ENCODE assay signal across 19 mouse cellular contexts in the genomic region with DNA sequence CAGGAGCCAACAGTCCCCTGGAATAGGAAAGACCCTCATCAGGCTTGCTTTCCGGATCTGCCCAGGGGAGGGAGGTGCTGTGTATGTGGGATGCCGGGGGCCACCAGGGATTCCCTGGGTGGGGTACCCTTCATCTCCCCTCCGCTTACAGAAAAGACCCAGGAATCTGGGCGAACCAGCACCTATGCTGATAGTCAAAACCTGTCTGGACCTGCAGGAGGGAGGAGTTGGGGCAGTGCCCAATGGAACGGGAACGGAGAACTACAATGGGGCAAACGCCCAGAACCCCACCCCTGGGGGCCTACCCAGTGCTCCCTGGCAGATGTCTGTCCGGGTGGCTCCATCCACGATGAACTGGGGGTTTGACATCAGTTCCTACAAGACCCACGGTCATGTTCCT. TPM values are rescaled to one million over a fixed set of nuclear protein-coding genes. Genes with fewer than 3 reads are reported as not detected.
A peak's percentile ranks its signal among the peaks of the same experiment; 100 is the strongest.
DNase-seq lines count a peak whose midpoint lies in the region; ATAC-seq and TF ChIP-seq lines count a peak whose summit lies in the region.
"Had no signal": no experiment of that assay in that cellular context is flagged by ENCODE, and none has a peak within 500 bp of the region (broad histone marks: within the 10 kb centered on the region; RNA-seq: fewer than 3 reads in every experiment).

No protein-coding gene starts in this region.

- H3K4me2 ChIP-seq in liver, embryonic 12.5 days, result peak overlapping the region; percentile 95
- peak overlapping the region; percentile 92 for H3K4me2 ChIP-seq in stomach, postnatal 0 days (replicated peaks; ENCODE audit: low read depth)
- H3K4me2 ChIP-seq in hindbrain, embryonic 11.5 days (replicated peaks; ENCODE audit: low read depth, low read length), result no peak overlapping the region

- no peaks in the 10 kb centered on the region for H3K27me3 ChIP-seq in kidney, adult 2 months (replicated peaks; ENCODE audit: control insufficient read depth, insufficient read depth, low read length)
- no peaks in the 10 kb centered on the region for H3K27me3 ChIP-seq in liver, embryonic 12.5 days (replicated peaks)
- no peaks in the 10 kb centered on the region for H3K27me3 ChIP-seq in stomach, postnatal 0 days (ENCODE audit: control insufficient read depth, insufficient read depth, low read length)
- H3K27me3 ChIP-seq in hindbrain, embryonic 11.5 days (ENCODE audit: control insufficient read depth, insufficient read depth, low read length), result peaks cover 15% of the 10 kb centered on the region

- H3K4me3 ChIP-seq in kidney, adult 2 months (ENCODE audit: insufficient read depth, low read depth, low read length), result no peak overlapping the region
- H3K4me3 ChIP-seq in liver, embryonic 12.5 days, result peak overlapping the region; percentile 78
- no peak overlapping the region for H3K4me3 ChIP-seq in stomach, postnatal 0 days (ENCODE audit: low read depth, low read length)
- H3K4me3 ChIP-seq in hindbrain, embryonic 11.5 days (ENCODE audit: low read depth, low read length), result no peak overlapping the region
- H3K4me3 ChIP-seq: neural tube, embryonic 15.5 days had no signal

- no peak for TF ChIP-seq CTCF in kidney, adult 2 months (conservative IDR thresholded peaks at IDR 0.05; ENCODE audit: insufficient read depth, insufficient read length, low read depth, low read length)
- no peak for TF ChIP-seq CTCF in stomach, postnatal 0 days (IDR thresholded peaks at IDR 0.05; ENCODE audit: low read depth)

- H3K4me1 ChIP-seq in kidney, adult 2 months (ENCODE audit: control insufficient read depth, insufficient read depth, low read length), result peaks cover 5% of the 10 kb centered on the region; the same call in 1 of the 2 replicates
- H3K4me1 ChIP-seq in liver, embryonic 12.5 days, result peaks cover 76% of the 10 kb centered on the region
- no peaks in the 10 kb centered on the region for H3K4me1 ChIP-seq in stomach, postnatal 0 days (replicated peaks; ENCODE audit: control insufficient read depth, insufficient read depth)
- peaks cover 4% of the 10 kb centered on the region; the same call in 1 of the 2 replicates for H3K4me1 ChIP-seq in hindbrain, embryonic 11.5 days (replicated peaks; ENCODE audit: control insufficient read depth, insufficient read depth, low read length)

- no peaks in the 10 kb centered on the region for H3K9me3 ChIP-seq in liver, embryonic 12.5 days (replicated peaks)
- H3K9me3 ChIP-seq in stomach, postnatal 0 days (ENCODE audit: control insufficient read depth, low read length), result no peaks in the 10 kb centered on the region
- no peaks in the 10 kb centered on the region for H3K9me3 ChIP-seq in hindbrain, embryonic 11.5 days (ENCODE audit: control insufficient read depth, low read length)
- H3K9me3 ChIP-seq: neural tube, embryonic 15.5 days had no signal

- TF ChIP-seq EP300 in stomach, postnatal 0 days (optimal IDR thresholded peaks at IDR 0.05), result no peak

- peak overlapping the region; percentile 9; the same call in 1 of the 2 replicates for H3K27ac ChIP-seq in kidney, adult 2 months (ENCODE audit: insufficient read depth, low read depth, low read length)
- H3K27ac ChIP-seq in liver, embryonic 12.5 days, result peak overlapping the region; percentile 93
- H3K27ac ChIP-seq in stomach, postnatal 0 days (replicated peaks), result no peak overlapping the region
- no peak overlapping the region for H3K27ac ChIP-seq in hindbrain, embryonic 11.5 days (ENCODE audit: low read depth, low read length)
- H3K27ac ChIP-seq: neural tube, embryonic 15.5 days had no signal

- peak overlapping the region; percentile 87 for H3K9ac ChIP-seq in liver, embryonic 12.5 days
- no peak overlapping the region for H3K9ac ChIP-seq in stomach, postnatal 0 days (ENCODE audit: low read length)
- H3K9ac ChIP-seq in hindbrain, embryonic 11.5 days (ENCODE audit: low read depth, low read length), result no peak overlapping the region
- H3K9ac ChIP-seq: neural tube, embryonic 15.5 days had no signal

- DNase-seq in cerebellum, adult 11 months, result peak; percentile 13
- no peak for DNase-seq in cerebellum, postnatal 4 days (ENCODE audit: low spot score in 2 of 2)
- no peak for DNase-seq in kidney, adult 2 months
- DNase-seq in kidney, adult 9 months, result no peak
- no peak for DNase-seq in stomach, postnatal 0 days (ENCODE audit: low spot score)
- DNase-seq in hindbrain, embryonic 11.5 days (ENCODE audit: low spot score), result no peak
- DNase-seq: adrenal gland, postnatal 14 days; heart, postnatal 14 days; layer of hippocampus, postnatal 36 days; lung, adult 2 months; right cerebral cortex, adult 18-20 months; thymus, postnatal 25 days had no signal

- no peaks in the 10 kb centered on the region for H3K36me3 ChIP-seq in kidney, adult 2 months (ENCODE audit: control insufficient read depth, insufficient read depth, low read length)
- peaks cover 51% of the 10 kb centered on the region for H3K36me3 ChIP-seq in liver, embryonic 12.5 days
- no peaks in the 10 kb centered on the region; the same call in 1 of the 2 replicates for H3K36me3 ChIP-seq in stomach, postnatal 0 days (ENCODE audit: control insufficient read depth, insufficient read depth, low read length)
- no peaks in the 10 kb centered on the region for H3K36me3 ChIP-seq in hindbrain, embryonic 11.5 days (ENCODE audit: control insufficient read depth, insufficient read depth, low read length)
- H3K36me3 ChIP-seq: neural tube, embryonic 15.5 days had no signal

- no peak for TF ChIP-seq POLR2A in kidney, adult 2 months (IDR thresholded peaks at IDR 0.05; ENCODE audit: low read depth, low read length)

- no peak for ATAC-seq in liver, embryonic 12.5 days
- no peak for ATAC-seq in stomach, postnatal 0 days (ENCODE audit: low FRiP score, low TSS enrichment)
- ATAC-seq in erythroid progenitor cell, adult 5-6 weeks (replicated peaks; ENCODE audit: low FRiP score, poor library complexity, severe bottlenecking), result no peak
- ATAC-seq in hindbrain, embryonic 11.5 days (ENCODE audit: low FRiP score), result no peak
- ATAC-seq: forebrain, embryonic 14.5 days; midbrain, embryonic 16.5 days had no signal

- 81% methylated on average over 10 of the region's 10 CpGs for WGBS in kidney, adult 2 months
- 79% methylated on average over 10 of the region's 10 CpGs for WGBS in liver, embryonic 12.5 days (ENCODE audit: insufficient replicate concordance)
- WGBS in stomach, postnatal 0 days, result 76% methylated on average over 10 of the region's 10 CpGs
- WGBS in hindbrain, embryonic 11.5 days, result 90% methylated on average over 10 of the region's 10 CpGs

RNA-seq across cellular contexts. Expression of a gene that starts 2.0 kb away (rescaled TPM):
- 36.0 and 38.0 TPM in 2 replicates for polyA plus RNA-seq in kidney, adult 2 months (2012; rRNA removed)
- polyA plus RNA-seq in liver, embryonic 12.5 days (2016; fragmentation: Nextera tagmentation; extraction: Ambion mirVana), result 37.7 and 38.5 TPM in 2 replicates
- 21.2 and 21.4 TPM in 2 replicates for polyA plus RNA-seq in stomach, postnatal 0 days (2015; fragmentation: Nextera tagmentation; extraction: Ambion mirVana)
- 38.1 and 49.7 TPM in 2 replicates for total RNA-seq in erythroid progenitor cell, adult 5-6 weeks (2015; ENCODE audit: low replicate concordance)
- 63.8 and 64.3 TPM in 2 replicates for total RNA-seq in erythroid progenitor cell, adult 5-6 weeks (2017; ENCODE audit: low replicate concordance)
- 3.8 and 4.2 TPM in 2 replicates for polyA plus RNA-seq in hindbrain, embryonic 11.5 days (2014; fragmentation: Nextera tagmentation; extraction: Ambion mirVana)

RNA-seq across cellular contexts. Expression of a gene that starts 27.7 kb away (rescaled TPM):
- polyA plus RNA-seq in kidney, adult 2 months (2012; rRNA removed), result not detected in 2 replicates
- not detected in 2 replicates for polyA plus RNA-seq in liver, embryonic 12.5 days (2016; fragmentation: Nextera tagmentation; extraction: Ambion mirVana)
- polyA plus RNA-seq in stomach, postnatal 0 days (2015; fragmentation: Nextera tagmentation; extraction: Ambion mirVana), result not detected in 2 replicates
- total RNA-seq in erythroid progenitor cell, adult 5-6 weeks (2015; ENCODE audit: low replicate concordance), result not detected in 2 replicates
- not detected in 2 replicates for total RNA-seq in erythroid progenitor cell, adult 5-6 weeks (2017; ENCODE audit: low replicate concordance)
- polyA plus RNA-seq in hindbrain, embryonic 11.5 days (2014; fragmentation: Nextera tagmentation; extraction: Ambion mirVana), result not detected in 2 replicates
- total RNA-seq: adrenal gland, postnatal 14 days; heart, postnatal 14 days; layer of hippocampus, postnatal 36 days; megakaryocyte progenitor cell, adult 5-6 weeks had no signal
- polyA plus RNA-seq: forebrain, embryonic 14.5 days; gonadal fat pad, adult 2 months; lung, adult 2 months; midbrain, embryonic 16.5 days; neural tube, embryonic 15.5 days had no signal

RNA-seq across cellular contexts. Expression of a gene that starts 32.7 kb away (rescaled TPM):
- polyA plus RNA-seq in kidney, adult 2 months (2012; rRNA removed), result 31.5 and 32.8 TPM in 2 replicates
- 17.4 and 19.4 TPM in 2 replicates for polyA plus RNA-seq in liver, embryonic 12.5 days (2016; fragmentation: Nextera tagmentation; extraction: Ambion mirVana)
- polyA plus RNA-seq in stomach, postnatal 0 days (2015; fragmentation: Nextera tagmentation; extraction: Ambion mirVana), result 18.5 and 21.1 TPM in 2 replicates
- 29.3 and 45.8 TPM in 2 replicates for total RNA-seq in erythroid progenitor cell, adult 5-6 weeks (2015; ENCODE audit: low replicate concordance)
- total RNA-seq in erythroid progenitor cell, adult 5-6 weeks (2017; ENCODE audit: low replicate concordance), result 16.8 and 20.8 TPM in 2 replicates
- 23.9 and 27.1 TPM in 2 replicates for polyA plus RNA-seq in hindbrain, embryonic 11.5 days (2014; fragmentation: Nextera tagmentation; extraction: Ambion mirVana)

RNA-seq across cellular contexts. Expression of a gene that starts 43.9 kb away (rescaled TPM):
- 32.0 and 37.3 TPM in 2 replicates for polyA plus RNA-seq in kidney, adult 2 months (2012; rRNA removed)
- 58.0 and 62.7 TPM in 2 replicates for polyA plus RNA-seq in liver, embryonic 12.5 days (2016; fragmentation: Nextera tagmentation; extraction: Ambion mirVana)
- 35.0 and 36.6 TPM in 2 replicates for polyA plus RNA-seq in stomach, postnatal 0 days (2015; fragmentation: Nextera tagmentation; extraction: Ambion mirVana)
- 27.2 and 31.4 TPM in 2 replicates for total RNA-seq in erythroid progenitor cell, adult 5-6 weeks (2015; ENCODE audit: low replicate concordance)
- total RNA-seq in erythroid progenitor cell, adult 5-6 weeks (2017; ENCODE audit: low replicate concordance), result 13.0 and 40.8 TPM in 2 replicates
- 81.7 and 86.6 TPM in 2 replicates for polyA plus RNA-seq in hindbrain, embryonic 11.5 days (2014; fragmentation: Nextera tagmentation; extraction: Ambion mirVana)

RNA-seq across cellular contexts. Expression of a gene that starts 44.0 kb away (rescaled TPM):
- 882 and 1,017 TPM in 2 replicates for polyA plus RNA-seq in kidney, adult 2 months (2012; rRNA removed)
- 699 and 700 TPM in 2 replicates for polyA plus RNA-seq in liver, embryonic 12.5 days (2016; fragmentation: Nextera tagmentation; extraction: Ambion mirVana)
- polyA plus RNA-seq in stomach, postnatal 0 days (2015; fragmentation: Nextera tagmentation; extraction: Ambion mirVana), result 818 and 857 TPM in 2 replicates
- 666 and 864 TPM in 2 replicates for total RNA-seq in erythroid progenitor cell, adult 5-6 weeks (2015; ENCODE audit: low replicate concordance)
- total RNA-seq in erythroid progenitor cell, adult 5-6 weeks (2017; ENCODE audit: low replicate concordance), result 450 and 703 TPM in 2 replicates
- 749 and 751 TPM in 2 replicates for polyA plus RNA-seq in hindbrain, embryonic 11.5 days (2014; fragmentation: Nextera tagmentation; extraction: Ambion mirVana)

Comparison
In these comparisons a context has a peak if more than half of its experiments do, and no peak if none do; other contexts are left out.
1. H3K27ac ChIP-seq: peak in kidney, adult 2 months (single experiment) and liver, embryonic 12.5 days (single experiment); none in stomach, postnatal 0 days (single experiment) and hindbrain, embryonic 11.5 days (single experiment).